Mouse (Mus musculus): ENCODE results near the gene A630095N17Rik. TPM values are rescaled to one million over a fixed set of nuclear protein-coding genes. Genes with fewer than 3 reads are reported as not detected.
"Not testable (repeated sequence)": the region's sequence is repeated elsewhere in the genome, so short reads cannot be mapped to it uniquely, and the experiment has no call there.

Gene A630095N17Rik
- total and polyA plus RNA-seq, 2 experiments from 2014 or later: 0.34 TPM; not detected in 1

- Histone ChIP-seq H3K27ac (ENCODE audit: low read depth, low read length) (no peak overlapping the region), H3K27me3 (ENCODE audit: insufficient read depth, low read length) (no peaks in the 10 kb centered on the region), H3K36me3 (ENCODE audit: insufficient read depth) (peaks cover 23% of the 10 kb centered on the region), H3K9me3 (ENCODE audit: low read length) (no peaks in the 10 kb centered on the region), H3K9ac (no peak overlapping the region), H3K4me3 (ENCODE audit: low read depth, low read length) (no peak overlapping the region), H3K4me2 (ENCODE audit: low read depth) (no peak overlapping the region), H3K4me1 (ENCODE audit: insufficient read depth) (no peaks in the 10 kb centered on the region)
- ATAC-seq (no peak), DNase-seq (no peak)
- TF ChIP-seq CTCF (IDR thresholded peaks at IDR 0.05; ENCODE audit: low read depth): no peak
- 86% methylated on average over 14 of the region's 14 CpGs for WGBS
Measured at GRCm38 (mm10) chr1:75243411-75243810, 11.5 kb upstream of the A630095N17Rik start.

- Histone ChIP-seq H3K9ac (no peak overlapping the region), H3K27ac (ENCODE audit: low read depth, low read length) (no peak overlapping the region), H3K4me3 (ENCODE audit: low read depth, low read length) (no peak overlapping the region), H3K4me2 (ENCODE audit: low read depth) (no peak overlapping the region), H3K27me3 (ENCODE audit: insufficient read depth, low read length) (no peaks in the 10 kb centered on the region), H3K4me1 (ENCODE audit: insufficient read depth) (0 out of 2 replicates have a peak, but pooled peaks cover 9% of the 10 kb centered on the region), H3K9me3 (ENCODE audit: low read length) (no peaks in the 10 kb centered on the region), H3K36me3 (ENCODE audit: insufficient read depth) (peaks cover 23% of the 10 kb centered on the region)
- TF ChIP-seq CTCF (IDR thresholded peaks at IDR 0.05; ENCODE audit: low read depth): no peak
- 84% methylated on average over 10 of the region's 10 CpGs for WGBS
- ATAC-seq (no peak), DNase-seq (no peak)
Measured at GRCm38 (mm10) chr1:75239591-75239990, 7.7 kb upstream of the A630095N17Rik start.

DNA sequence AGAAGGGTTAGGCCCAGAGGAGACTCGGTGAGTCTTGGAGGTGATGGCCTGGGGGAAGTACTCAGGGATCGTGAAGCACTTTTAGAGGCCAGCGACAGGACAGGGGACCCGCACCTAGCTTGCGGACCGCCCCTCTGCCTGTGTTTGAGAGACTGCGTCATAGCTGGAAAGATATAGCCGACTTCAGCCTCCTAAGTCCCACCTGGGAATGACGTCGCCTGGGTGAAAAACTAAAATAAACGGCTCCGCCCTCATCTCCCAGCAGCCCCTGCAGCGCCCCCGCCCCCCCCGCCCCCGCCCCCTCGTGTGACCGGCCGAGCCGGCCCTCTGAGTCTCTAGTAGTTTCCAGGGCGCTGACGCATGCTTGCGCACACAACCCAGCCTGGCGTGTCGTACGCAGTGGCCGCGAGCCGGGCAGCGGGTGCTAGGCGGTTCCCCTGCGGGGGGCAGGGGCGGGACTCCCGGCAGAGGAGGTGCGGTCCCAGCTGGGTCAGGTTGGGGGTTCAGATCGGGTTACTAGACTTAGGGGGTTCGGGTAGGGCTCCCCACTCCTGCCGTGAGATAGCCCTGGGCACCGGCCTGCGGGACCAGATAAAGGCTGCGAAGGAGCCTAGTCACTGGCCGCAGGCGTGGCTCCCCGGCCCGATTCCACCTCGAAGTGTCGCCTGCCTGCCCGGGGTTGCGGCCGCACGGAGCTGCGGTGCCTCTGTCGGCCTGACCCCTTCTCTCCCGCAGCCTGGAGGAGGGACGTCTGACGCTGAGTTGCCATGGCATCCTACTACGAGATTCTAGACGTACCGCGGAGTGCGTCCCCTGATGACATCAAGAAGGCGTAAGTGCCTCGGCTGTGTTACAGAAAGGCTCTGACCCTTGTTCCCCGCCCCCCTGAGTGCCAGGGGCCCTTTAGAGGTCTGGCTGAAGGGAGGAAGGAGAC is 4.5 kb upstream of the A630095N17Rik start, which contains the start of gene Dnajb2:
TSS of gene Dnajb2 (plus strand) at position 290 of the 934 bp plus-strand sequence.
- Histone ChIP-seq H3K36me3 (ENCODE audit: insufficient read depth) (peaks cover 10% of the 10 kb centered on the region; the same call in 1 of the 2 replicates), H3K27me3 (ENCODE audit: insufficient read depth, low read length) (no peaks in the 10 kb centered on the region), H3K4me3 (ENCODE audit: low read depth, low read length) (peak within 1 kb of the TSS; percentile 69), H3K4me1 (ENCODE audit: insufficient read depth) (0 out of 2 replicates have a peak, but pooled peaks cover 9% of the 10 kb centered on the region), H3K9ac (peak within 1 kb of the TSS; percentile 80), H3K4me2 (ENCODE audit: low read depth) (peak within 1 kb of the TSS; percentile 84), H3K27ac (ENCODE audit: low read depth, low read length) (peak within 1 kb of the TSS; percentile 85), H3K9me3 (ENCODE audit: low read length) (no peaks in the 10 kb centered on the region)
- peak; percentile 83 for DNase-seq
- WGBS: 5% methylated on average over 64 of the region's 64 CpGs
- ATAC-seq: peak; percentile 92
- TF ChIP-seq CTCF (IDR thresholded peaks at IDR 0.05; ENCODE audit: low read depth): 0 out of 2 replicates have a peak, but pooled peaks have one; percentile 2

DNA sequence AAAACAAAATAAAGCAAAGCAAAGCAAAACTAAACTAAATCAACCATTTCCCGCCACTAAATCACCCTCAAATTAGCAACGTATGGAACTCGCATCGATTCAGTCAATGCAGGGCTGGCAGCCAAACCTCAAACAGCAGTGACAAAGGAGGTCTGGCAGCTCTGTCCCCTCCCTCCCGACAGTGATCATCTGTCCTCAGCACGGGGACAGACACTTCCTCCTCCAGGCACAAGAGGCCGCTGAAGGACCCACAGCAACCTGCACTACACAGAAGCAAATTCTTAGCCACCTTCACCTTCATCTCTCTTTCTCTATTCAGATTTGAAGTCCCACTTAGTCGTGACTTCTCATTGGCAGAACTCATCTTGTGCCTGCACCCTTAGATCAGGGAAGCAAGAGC is 2.7 kb upstream of the A630095N17Rik start:
- no peaks in the 10 kb centered on the region for H3K9me3 ChIP-seq (ENCODE audit: low read length)
- no peaks in the 10 kb centered on the region for H3K27me3 ChIP-seq (ENCODE audit: insufficient read depth, low read length)
- no peak overlapping the region for H3K27ac ChIP-seq (ENCODE audit: low read depth, low read length)
- H3K9ac ChIP-seq: no peak overlapping the region
- peak; percentile 74 for TF ChIP-seq CTCF (IDR thresholded peaks at IDR 0.05; ENCODE audit: low read depth)
- DNase-seq (peak; percentile 78), ATAC-seq (peak; percentile 67)
- peak overlapping the region; percentile 6; the same call in 1 of the 2 replicates for H3K4me2 ChIP-seq (ENCODE audit: low read depth)
- WGBS: 2% methylated on average over 8 of the region's 8 CpGs
- no peak overlapping the region for H3K4me3 ChIP-seq (ENCODE audit: low read depth, low read length)
- 0 out of 2 replicates have a peak, but pooled peaks cover 2% of the 10 kb centered on the region for H3K36me3 ChIP-seq (ENCODE audit: insufficient read depth)
- H3K4me1 ChIP-seq (ENCODE audit: insufficient read depth): 0 out of 2 replicates have a peak, but pooled peaks cover 9% of the 10 kb centered on the region

DNA sequence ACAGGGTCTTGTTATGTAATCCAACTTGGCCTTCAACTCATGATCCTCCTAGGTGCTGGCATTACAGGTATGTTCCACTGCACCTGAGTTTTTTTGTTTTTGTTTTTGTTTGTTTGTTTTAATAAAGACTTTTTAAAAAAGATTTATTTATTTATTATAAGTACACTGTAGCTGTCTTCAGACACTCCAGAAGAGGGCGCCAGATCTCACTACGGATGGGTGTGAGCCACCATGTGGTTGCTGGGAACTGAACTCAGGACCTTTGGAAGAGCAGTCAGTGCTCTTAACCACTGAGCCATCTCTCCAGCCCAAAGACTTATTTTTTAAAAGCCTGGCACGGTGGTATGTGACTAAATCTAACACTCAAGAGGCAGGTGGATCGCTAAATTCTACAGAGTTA is 587 bp upstream of the A630095N17Rik start:
- not testable (repeated sequence) for H3K4me2 ChIP-seq (ENCODE audit: low read depth); H3K36me3 ChIP-seq (ENCODE audit: insufficient read depth); H3K4me3 ChIP-seq (ENCODE audit: low read depth, low read length); H3K27me3 ChIP-seq (ENCODE audit: insufficient read depth, low read length); H3K4me1 ChIP-seq (ENCODE audit: insufficient read depth); H3K9me3 ChIP-seq (ENCODE audit: low read length); H3K27ac ChIP-seq (ENCODE audit: low read depth, low read length); DNase-seq; ATAC-seq; H3K9ac ChIP-seq
- WGBS: 68% methylated on average over 4 of the region's 4 CpGs

DNA sequence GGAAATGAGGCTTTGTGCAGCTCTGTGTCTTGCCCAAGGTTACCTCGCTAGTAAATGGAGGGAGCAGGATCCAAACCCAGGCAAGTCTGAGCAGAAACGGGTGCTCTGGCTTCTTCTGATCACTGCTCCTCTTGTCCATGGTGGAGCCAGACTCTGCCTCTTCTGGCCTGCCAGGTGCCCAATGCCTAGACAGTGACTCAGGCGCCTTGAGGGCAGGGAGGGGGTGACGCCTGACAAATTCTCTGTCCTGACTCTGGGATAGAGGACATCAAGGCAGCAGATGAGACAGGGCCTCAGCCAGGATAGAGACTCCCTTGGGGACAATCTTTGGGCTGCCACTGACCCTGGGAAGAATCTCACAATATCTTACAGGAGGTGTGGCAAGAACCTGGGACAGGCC is 678 bp downstream of the A630095N17Rik start:
- no peaks in the 10 kb centered on the region for H3K36me3 ChIP-seq (ENCODE audit: insufficient read depth)
- 80% methylated on average over 4 of the region's 4 CpGs for WGBS
- no peaks in the 10 kb centered on the region for H3K9me3 ChIP-seq (ENCODE audit: low read length)
- DNase-seq (no peak), ATAC-seq (no peak)
- no peaks in the 10 kb centered on the region for H3K27me3 ChIP-seq (ENCODE audit: insufficient read depth, low read length)
- H3K4me1 ChIP-seq (ENCODE audit: insufficient read depth): no peaks in the 10 kb centered on the region
- no peak overlapping the region for H3K4me3 ChIP-seq (ENCODE audit: low read depth, low read length)
- TF ChIP-seq CTCF (IDR thresholded peaks at IDR 0.05; ENCODE audit: low read depth): no peak
- no peak overlapping the region for H3K9ac ChIP-seq
- H3K4me2 ChIP-seq (ENCODE audit: low read depth): no peak overlapping the region
- no peak overlapping the region for H3K27ac ChIP-seq (ENCODE audit: low read depth, low read length)

All from forebrain, postnatal 0 days (tissue).